Comparison of ENCODE assay signal across 9 mouse cellular contexts in genomic region chr3:107081227-107081626, GRCm38 (mm10). TPM values are rescaled to one million over a fixed set of nuclear protein-coding genes. Genes with fewer than 3 reads are reported as not detected.
A peak's percentile ranks its signal among the peaks of the same experiment; 100 is the strongest.
DNase-seq lines count a peak whose midpoint lies in the region; ATAC-seq and TF ChIP-seq lines count a peak whose summit lies in the region.
"Had no signal": no experiment of that assay in that cellular context is flagged by ENCODE, and none has a peak within 500 bp of the region (broad histone marks: within the 10 kb centered on the region; RNA-seq: fewer than 3 reads in every experiment).

No protein-coding gene starts in this region.

- no peak for TF ChIP-seq CTCF in MEL (IDR thresholded peaks at IDR 0.05 in 2 of 3, conservative IDR thresholded peaks at IDR 0.05 in 1 of 3; ENCODE audit: control insufficient read depth in 1 of 3, insufficient read depth in 1 of 3, low read depth in 2 of 3, low read length in 3 of 3, poor library complexity in 1 of 3, severe bottlenecking in 1 of 3)

- H3K9me3 ChIP-seq in kidney, embryonic 15.5 days (replicated peaks) = no peaks in the 10 kb centered on the region
- no peaks in the 10 kb centered on the region for H3K9me3 ChIP-seq in MEL (replicated peaks; ENCODE audit: insufficient read depth, low read length)
- H3K9me3 ChIP-seq: heart, embryonic 15.5 days; liver, embryonic 15.5 days had no signal

- H3K9ac ChIP-seq in kidney, embryonic 15.5 days = no peak overlapping the region
- no peak overlapping the region for H3K9ac ChIP-seq in MEL (ENCODE audit: control insufficient read depth, low read depth, low read length, poor library complexity, severe bottlenecking)
- H3K9ac ChIP-seq: heart, embryonic 15.5 days; liver, embryonic 15.5 days had no signal

- TF ChIP-seq EP300 in MEL (IDR thresholded peaks at IDR 0.05; ENCODE audit: low read depth in 1 of 2, low read length in 2 of 2) = no peak

- WGBS in kidney, embryonic 15.5 days = 28% methylated on average over 3 of the region's 3 CpGs

- no peaks in the 10 kb centered on the region for H3K36me3 ChIP-seq in kidney, embryonic 15.5 days
- H3K36me3 ChIP-seq in MEL (ENCODE audit: control insufficient read depth in 1 of 2, insufficient read depth in 2 of 2, low read length in 2 of 2) = no peaks in the 10 kb centered on the region
- H3K36me3 ChIP-seq: heart, embryonic 15.5 days; liver, embryonic 15.5 days had no signal

- no peak for TF ChIP-seq RAD21 in MEL (IDR thresholded peaks at IDR 0.05; ENCODE audit: low read depth, low read length)

- no peaks in the 10 kb centered on the region for H3K79me2 ChIP-seq in MEL (ENCODE audit: control insufficient read depth, insufficient read depth, low read length, poor library complexity)

- peak; percentile 25 for DNase-seq in kidney, postnatal 14 days
- DNase-seq in MEL (ENCODE audit: low read depth, low spot score) = no peak
- peak; percentile 22 for DNase-seq in c-Kit-positive CD71-negative TER-119-negative erythroid progenitor cells, embryonic 14.5 days (ENCODE audit: low read depth)
- DNase-seq in adrenal gland, postnatal 25 days = no peak
- DNase-seq in layer of hippocampus, postnatal 10 days (ENCODE audit: low spot score in 2 of 2) = no peak

- TF ChIP-seq POLR2A in MEL (IDR thresholded peaks at IDR 0.05; ENCODE audit: control insufficient read depth in 1 of 2, insufficient read depth in 1 of 2, low read depth in 1 of 2, low read length in 2 of 2, poor library complexity in 1 of 2) = no peak

- no peak overlapping the region for H3K4me3 ChIP-seq in kidney, embryonic 15.5 days (replicated peaks)
- H3K4me3 ChIP-seq in MEL (ENCODE audit: control insufficient read depth in 1 of 2, insufficient read depth in 1 of 2, low read depth in 2 of 2, low read length in 2 of 2) = no peak overlapping the region
- H3K4me3 ChIP-seq: heart, embryonic 15.5 days; liver, embryonic 15.5 days had no signal

- no peak overlapping the region for H3K4me2 ChIP-seq in kidney, embryonic 15.5 days
- H3K4me2 ChIP-seq: heart, embryonic 15.5 days; liver, embryonic 15.5 days had no signal

- no peaks in the 10 kb centered on the region for H3K27me3 ChIP-seq in kidney, embryonic 15.5 days
- H3K27me3 ChIP-seq in MEL (ENCODE audit: control insufficient read depth in 1 of 2, insufficient read depth in 2 of 2, low read length in 2 of 2) = no peaks in the 10 kb centered on the region
- H3K27me3 ChIP-seq: heart, embryonic 15.5 days; liver, embryonic 15.5 days had no signal

- no peaks in the 10 kb centered on the region for H3K4me1 ChIP-seq in kidney, embryonic 15.5 days
- no peaks in the 10 kb centered on the region for H3K4me1 ChIP-seq in MEL (ENCODE audit: control insufficient read depth in 1 of 2, insufficient read depth in 2 of 2, low read length in 2 of 2)
- H3K4me1 ChIP-seq: heart, embryonic 15.5 days; liver, embryonic 15.5 days had no signal

- ATAC-seq in kidney, embryonic 15.5 days (replicated peaks; ENCODE audit: low FRiP score) = no peak
- ATAC-seq in megakaryocyte-erythroid progenitor cell, adult 5-6 weeks (replicated peaks; ENCODE audit: low FRiP score, low TSS enrichment, poor library complexity, severe bottlenecking) = peak; percentile 69

- H3K27ac ChIP-seq in kidney, embryonic 15.5 days = no peak overlapping the region
- H3K27ac ChIP-seq in MEL (ENCODE audit: control insufficient read depth, low read depth, low read length) = no peak overlapping the region
- H3K27ac ChIP-seq: heart, embryonic 15.5 days; liver, embryonic 15.5 days had no signal

TF ChIP-seq in MEL, 35 proteins besides CTCF, POLR2A, EP300 and RAD21:
- TF ChIP-seq SMC3 (IDR thresholded peaks at IDR 0.05; ENCODE audit: low read depth, low read length) (0 out of 2 replicates have a peak, but pooled peaks have one; percentile 3), HCFC1 (IDR thresholded peaks at IDR 0.05; ENCODE audit: low read depth, low read length) (no peak), NRF1 (IDR thresholded peaks at IDR 0.05; ENCODE audit: insufficient read depth, low read depth, low read length, poor library complexity, severe bottlenecking) (no peak), ZC3H11A (IDR thresholded peaks at IDR 0.05; ENCODE audit: low read depth, low read length) (no peak), TBP (IDR thresholded peaks at IDR 0.05; ENCODE audit: low read depth, low read length) (no peak), KAT2A (conservative IDR thresholded peaks at IDR 0.05; ENCODE audit: low read depth, low read length) (no peak), MAX (IDR thresholded peaks at IDR 0.05; ENCODE audit: low read length) (no peak)

RNA-seq across cellular contexts. Expression of gene Kcna2, which starts 19.7 kb away (rescaled TPM):
- 0.08 TPM in 2 replicates for polyA plus RNA-seq in kidney, embryonic 15.5 days (2015; fragmentation: Nextera tagmentation; extraction: Ambion mirVana)
- not detected in 2 replicates for total RNA-seq in MEL (2012; rRNA removed)
- under 1 TPM in 1 of 2 experiments, not detected in 1; under 0.01 TPM for polyA plus RNA-seq in MEL (2012; ENCODE audit: insufficient read depth in 1 of 2, insufficient read length in 2 of 2, low read depth in 1 of 2, low replicate concordance in 2 of 2, missing spikeins in 1 of 2)
- total RNA-seq in megakaryocyte-erythroid progenitor cell, adult 5-6 weeks (2014; fragmentation: Nextera tagmentation) = not detected in 2 replicates
- total RNA-seq in megakaryocyte-erythroid progenitor cell, adult 5-6 weeks (2017) = not detected in 2 replicates
- 0.95 and 1.2 TPM in 2 replicates for total RNA-seq in adrenal gland, postnatal 25 days (2021)
- total RNA-seq in layer of hippocampus, postnatal 10 days (2021) = 10 to 100 TPM; 47.5 to 51.4 TPM

RNA-seq across cellular contexts. Expression of gene Kcna3, which starts 45.3 kb away (rescaled TPM):
- polyA plus RNA-seq in kidney, embryonic 15.5 days (2015; fragmentation: Nextera tagmentation; extraction: Ambion mirVana) = 1.1 and 1.4 TPM in 2 replicates
- not detected in 2 replicates for total RNA-seq in MEL (2012; rRNA removed)
- not detected for polyA plus RNA-seq in MEL (2012; ENCODE audit: insufficient read depth in 1 of 2, insufficient read length in 2 of 2, low read depth in 1 of 2, low replicate concordance in 2 of 2, missing spikeins in 1 of 2)
- 7.5 and 9.6 TPM in 2 replicates for total RNA-seq in megakaryocyte-erythroid progenitor cell, adult 5-6 weeks (2014; fragmentation: Nextera tagmentation)
- 6.0 and 7.4 TPM in 2 replicates for total RNA-seq in megakaryocyte-erythroid progenitor cell, adult 5-6 weeks (2017)
- total RNA-seq in adrenal gland, postnatal 25 days (2021) = 0.79 TPM in 1 of 2 replicates, not detected in the other
- 10 to 100 TPM; 18.6 to 22.6 TPM for total RNA-seq in layer of hippocampus, postnatal 10 days (2021)

Comparison
In these comparisons a context has a peak if more than half of its experiments do, and no peak if none do; other contexts are left out.
1. DNase-seq: peak in kidney, postnatal 14 days (single experiment) and c-Kit-positive CD71-negative TER-119-negative erythroid progenitor cells, embryonic 14.5 days (single experiment); none in MEL (single experiment), adrenal gland, postnatal 25 days (single experiment) and layer of hippocampus, postnatal 10 days (0 of 2).
2. RNA of gene Kcna2, which starts 19.7 kb away (total RNA-seq): 47.5 to 51.4 TPM in layer of hippocampus, postnatal 10 days; 0.95 to 1.2 TPM in adrenal gland, postnatal 25 days, not detected in MEL and not detected in megakaryocyte-erythroid progenitor cell, adult 5-6 weeks; every median in the first group is over 10 times any median in the second.